Mouse (Mus musculus) midbrain, embryonic 13.5 days (tissue): ENCODE measurements around the gene Memo1. TPM values are rescaled to one million over a fixed set of nuclear protein-coding genes. Genes with fewer than 3 reads are reported as not detected.

Experiments used
- ATAC-seq: fragments of 200-750 bp; cut with Nextera tagmentation; 2 replicates; pipeline ENCODE4 v1.8.0; 2017; ENCODE audit warnings: mild to moderate bottlenecking, moderate TSS enrichment, moderate library complexity
- H3K27ac ChIP-seq: fragments of 300-500 bp; sonication (generic); 2 replicates; pipeline ENCODE4 v1.5.1; 2015; ENCODE audit warnings: inconsistent platforms, mild to moderate bottlenecking, moderate library complexity
- H3K27me3 ChIP-seq: fragments of 300-500 bp; sonication (generic); 2 replicates; pipeline ENCODE4 v1.6.1; 2015; ENCODE audit warnings: mild to moderate bottlenecking, inconsistent platforms
- H3K36me3 ChIP-seq: fragments of 300-500 bp; sonication (generic); 2 replicates; pipeline ENCODE4 v1.6.1; 2015; ENCODE audit warnings: mild to moderate bottlenecking, inconsistent platforms
- H3K4me1 ChIP-seq: fragments of 300-500 bp; sonication (generic); replicated peaks from 2 replicates; pipeline ENCODE4 v1.6.1; 2015; ENCODE audit warnings: inconsistent platforms
- H3K4me2 ChIP-seq: fragments of 300-500 bp; sonication (generic); replicated peaks from 2 replicates; pipeline ENCODE4 v1.6.1; 2015; ENCODE audit warnings: moderate library complexity, mild to moderate bottlenecking, inconsistent platforms
- H3K4me3 ChIP-seq: fragments of 300-500 bp; sonication (generic); replicated peaks from 2 replicates; pipeline ENCODE4 v1.5.1; 2015; ENCODE audit warnings: mild to moderate bottlenecking, inconsistent platforms
- H3K9ac ChIP-seq: fragments of 300-500 bp; sonication (generic); replicated peaks from 2 replicates; pipeline ENCODE4 v1.6.1; 2015; ENCODE audit warnings: mild to moderate bottlenecking, inconsistent platforms
- H3K9me3 ChIP-seq: fragments of 300-500 bp; sonication (generic); 2 replicates; pipeline ENCODE4 v1.6.1; 2016; ENCODE audit warnings: mild to moderate bottlenecking, inconsistent platforms
- WGBS: fragments of 180-500 bp; shearing (Covaris S2); methylation state at CpG from one replicate; pipeline ENCODE4 v1.1.7; 2015; 5-methylcytosine and 5-hydroxymethylcytosine counted together
- polyA plus RNA-seq: library from polyadenylated mRNA; unstranded; fragments of >200 nt; fragmentation: Nextera tagmentation; extraction: Ambion mirVana; gene quantifications from 2 replicates; pipeline ENCODE4 v1.2.1, GENCODE M21; 2015

Memo1 gene
- polyA plus RNA-seq, 1 experiment from 2014 or later = 66.3 TPM

DNA sequence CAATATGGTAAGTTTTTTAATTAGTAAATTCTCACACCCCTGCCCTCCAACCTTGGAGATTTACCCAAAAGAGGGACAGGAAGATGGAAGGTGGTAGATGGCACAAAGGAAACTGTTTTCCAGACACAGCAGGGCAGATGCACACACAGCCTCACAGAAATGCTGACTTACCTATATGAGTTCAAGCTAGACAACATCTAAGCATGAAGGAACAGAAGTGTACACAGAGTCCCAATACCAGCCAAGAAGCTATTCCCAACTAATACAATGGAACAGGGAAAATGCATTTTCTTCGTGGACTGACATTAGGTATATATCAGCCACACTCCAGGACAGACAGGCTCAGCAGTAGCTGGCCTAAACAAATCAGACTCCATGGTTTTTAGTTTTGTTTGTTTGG is 122.5 kb downstream of the Memo1 start:
- Histone ChIP-seq H3K4me1 (no peaks in the 10 kb centered on the region), H3K9ac (no peak overlapping the region), H3K9me3 (no peaks in the 10 kb centered on the region), H3K27ac (no peak overlapping the region), H3K36me3 (no peaks in the 10 kb centered on the region), H3K27me3 (no peaks in the 10 kb centered on the region), H3K4me2 (no peak overlapping the region), H3K4me3 (no peak overlapping the region)
- 79% methylated on average over 1 of the region's 1 CpGs for WGBS
- no peak for ATAC-seq

GRCm38 (mm10) chr17:74159443-74159894 is 135.9 kb downstream of the Memo1 start:
- Histone ChIP-seq H3K4me3 (peak overlapping the region; percentile 38), H3K9me3 (no peaks in the 10 kb centered on the region), H3K4me2 (peak overlapping the region; percentile 62), H3K36me3 (no peaks in the 10 kb centered on the region), H3K4me1 (peaks cover 4% of the 10 kb centered on the region; the same call in 1 of the 2 replicates), H3K27ac (no peak overlapping the region), H3K27me3 (no peaks in the 10 kb centered on the region), H3K9ac (peak overlapping the region; percentile 48; the same call in 1 of the 2 replicates)
- WGBS = under 1% methylated on average over 9 of the region's 9 CpGs
- ATAC-seq = peak; percentile 97

DNA sequence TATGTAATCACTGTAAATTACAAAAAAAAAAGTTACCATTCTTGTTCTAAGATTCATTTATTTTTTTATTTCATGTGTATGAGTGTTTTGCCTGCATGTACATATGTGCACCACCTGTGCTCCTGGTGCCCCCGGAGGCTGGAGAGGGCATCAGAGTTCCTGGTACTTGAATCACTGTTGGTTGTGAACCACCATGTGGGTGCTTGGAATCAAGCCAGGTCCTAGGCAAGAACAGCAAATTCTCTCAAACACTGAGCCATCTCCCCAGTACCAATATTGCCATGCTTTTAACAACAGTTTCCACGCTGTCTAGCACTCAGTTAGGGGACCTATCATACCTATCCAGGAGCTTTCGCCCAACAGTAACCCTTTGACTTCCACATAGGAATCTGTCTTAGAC is 137.2 kb downstream of the Memo1 start:
- no peak overlapping the region for H3K4me3 ChIP-seq
- no peaks in the 10 kb centered on the region for H3K36me3 ChIP-seq
- no peak overlapping the region for H3K9ac ChIP-seq
- no peak overlapping the region for H3K4me2 ChIP-seq
- ATAC-seq = no peak
- WGBS = 90% methylated on average over 3 of the region's 3 CpGs
- no peak overlapping the region for H3K27ac ChIP-seq
- peaks cover 4% of the 10 kb centered on the region; the same call in 1 of the 2 replicates for H3K4me1 ChIP-seq
- H3K27me3 ChIP-seq = no peaks in the 10 kb centered on the region
- H3K9me3 ChIP-seq = no peaks in the 10 kb centered on the region

Other genes starting within 250 kb of the Memo1 start
- not detected in 2 replicates for gene Srd5a2, start 247.6 kb downstream of the Memo1 start, polyA plus RNA-seq
- gene Dpy30, start 28.4 kb upstream of the Memo1 start, polyA plus RNA-seq = 213 and 220 TPM in 2 replicates
- gene Spast, start 43.5 kb upstream of the Memo1 start, polyA plus RNA-seq = 27.5 and 30.0 TPM in 2 replicates
- 29.9 and 33.6 TPM in 2 replicates for gene Slc30a6, start 100.1 kb upstream of the Memo1 start, polyA plus RNA-seq
- 0.31 and 0.39 TPM in 2 replicates for gene Nlrc4, start 163.6 kb upstream of the Memo1 start, polyA plus RNA-seq
- gene Yipf4, start 194.0 kb upstream of the Memo1 start, polyA plus RNA-seq = 54.1 and 58.2 TPM in 2 replicates
- gene Birc6, start 232.8 kb upstream of the Memo1 start, polyA plus RNA-seq = 97.1 and 118 TPM in 2 replicates